Mouse (Mus musculus) layer of hippocampus, postnatal 10 days (tissue): ENCODE results near the gene Csn3. TPM values are rescaled to one million over a fixed set of nuclear protein-coding genes. Genes with fewer than 3 reads are reported as not detected.

Experiments used
- DNase-seq, 2 experiments: peaks; one replicate each; pipeline ENCODE4 v3.0.0; 2021; ENCODE audit warnings: low spot score in 2 of 2
- long read RNA-seq: library from polyadenylated mRNA; stranded (forward); transcript quantifications from one replicate; pipeline ENCODE4 v2.0.0, GENCODE M21; 2023
- total RNA-seq, 2 experiments: library from RNA; stranded (reverse); gene quantifications; 2 replicates each; pipeline ENCODE4 v1.2.3; 2021

Gene Csn3
- total RNA-seq = not detected
- long read RNA-seq = 0 reads

GRCm38 (mm10) chr5:87925372-87925771 is at the start of gene Csn3:
Gene Csn3, plus strand, starts transcription at chr5:87925579.
- no peak for DNase-seq

DNA sequence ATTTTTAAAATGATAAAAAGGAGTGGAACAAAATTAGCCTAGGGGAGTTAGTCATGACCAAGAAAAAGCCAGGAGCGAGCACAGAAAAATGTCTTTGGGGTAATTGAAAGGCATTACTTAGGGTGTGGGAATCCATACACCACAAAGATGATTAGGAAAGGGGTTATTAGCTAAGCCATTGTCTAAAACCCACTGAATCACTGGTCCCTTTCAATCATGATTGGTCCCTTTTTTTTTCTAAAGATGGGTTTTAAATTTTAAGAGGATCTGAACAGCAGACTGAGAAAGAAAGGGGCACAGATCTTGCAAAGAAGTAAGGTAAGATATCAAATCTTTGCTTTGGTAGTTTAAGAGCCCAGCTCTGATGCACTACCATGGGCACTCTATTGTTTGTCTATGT is 40.6 kb upstream of the Csn3 start, which contains the start of gene Odam:
Gene Odam (plus strand): TSS at position 301 of the 400 bp plus-strand sequence.
- no peak for DNase-seq

DNA sequence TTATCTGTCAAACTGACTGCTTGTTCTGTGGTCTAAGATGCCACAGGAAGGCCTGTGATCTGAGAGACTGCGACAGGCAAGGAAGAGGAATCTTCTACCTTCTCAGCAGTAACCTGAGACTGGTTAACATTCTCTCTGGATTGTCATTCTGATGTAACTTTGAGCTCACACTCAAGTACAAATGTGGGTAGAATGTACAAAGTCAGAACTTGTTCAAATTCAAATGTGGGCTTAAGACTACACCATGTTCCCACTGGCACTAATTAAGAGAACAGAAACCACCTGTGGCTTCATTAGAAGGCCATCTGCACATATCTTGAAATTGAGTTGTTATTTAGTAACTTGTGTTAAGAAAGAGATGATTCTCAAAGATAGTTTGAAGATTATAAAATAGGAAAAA is 6.2 kb downstream of the Csn3 start:
- DNase-seq = no peak

- no peak for DNase-seq
Observed at GRCm38 (mm10) chr5:87940752-87941151, 15.4 kb downstream of the Csn3 start.

DNA sequence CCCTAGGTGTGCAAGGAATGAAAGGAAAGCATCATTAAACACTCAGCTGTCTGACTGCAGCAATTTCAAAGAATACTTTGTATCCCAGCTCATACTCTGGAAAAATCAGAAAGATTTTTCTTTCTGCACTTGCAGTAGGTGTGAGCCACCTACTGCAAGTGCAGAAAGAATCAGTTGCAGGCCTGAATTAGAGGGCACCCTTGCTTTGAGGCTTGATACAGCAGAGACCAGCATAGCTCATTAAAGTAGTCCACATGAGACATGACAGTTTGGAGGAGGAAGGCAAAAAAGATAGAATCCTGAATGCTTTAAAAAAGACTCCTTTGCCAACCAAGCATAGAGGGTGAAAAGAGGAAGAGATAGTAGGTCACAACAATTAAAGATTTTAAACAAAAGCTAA is 17.1 kb downstream of the Csn3 start:
- no peak for DNase-seq

DNA sequence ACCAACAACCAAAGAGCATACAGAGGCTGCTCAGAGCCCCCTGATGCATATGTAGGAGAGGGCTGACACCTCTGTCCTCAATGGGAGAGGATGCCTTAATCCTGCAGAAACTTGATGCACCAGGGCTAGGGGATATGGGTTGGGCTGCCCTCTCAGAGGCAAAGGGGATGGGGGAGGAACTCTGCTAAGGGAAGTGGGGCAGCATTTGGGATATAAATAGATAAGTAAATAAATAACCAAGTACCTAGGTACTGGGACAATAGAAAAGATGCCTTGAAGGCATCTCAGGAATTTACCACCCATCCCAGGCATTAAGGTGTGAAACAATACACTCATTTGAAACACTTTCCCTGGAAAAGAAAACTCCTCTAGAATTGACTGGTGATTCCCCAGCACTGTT is 26.5 kb downstream of the Csn3 start:
- DNase-seq = no peak

- DNase-seq = no peak
Observed at GRCm38 (mm10) chr5:87969201-87969600, 43.8 kb downstream of the Csn3 start, which contains the start of the genes 2310003L06Rik and Gm28434. Gene 2310003L06Rik, plus strand, starts transcription at chr5:87969459. Gene Gm28434, plus strand, starts transcription at chr5:87969517.

DNA sequence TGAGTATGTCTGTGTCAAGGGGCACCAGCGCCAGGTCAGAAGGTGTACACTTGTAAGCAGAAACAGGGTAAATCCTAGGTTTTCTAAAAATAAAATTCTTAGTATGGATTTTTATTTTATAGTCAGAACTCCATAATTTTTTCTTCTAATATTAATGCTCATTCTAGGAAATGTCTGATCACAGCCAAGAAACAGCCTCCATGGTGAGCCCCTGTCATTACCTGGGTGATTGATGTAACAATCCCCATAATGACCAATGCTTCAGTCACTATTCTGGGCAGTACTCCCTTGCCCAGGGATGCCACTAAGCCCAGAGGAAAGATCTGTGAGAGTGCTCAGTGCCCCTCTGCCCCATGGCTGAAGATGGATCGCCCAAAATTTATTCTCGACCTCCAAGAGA is 53.8 kb downstream of the Csn3 start, which contains the start of gene Cabs1:
Gene Cabs1 (plus strand): TSS at position 301 of the 400 bp plus-strand sequence.
- DNase-seq = no peak

Other genes with a start within 250 kb of the Csn3 start
- gene Csn2, start 225.9 kb upstream of the Csn3 start, total RNA-seq = not detected
- gene Csn1s2a, start 151.0 kb upstream of the Csn3 start, total RNA-seq = not detected
- gene Csn1s2b, start 117.5 kb upstream of the Csn3 start, total RNA-seq = not detected
- gene Prr27, start 99.9 kb upstream of the Csn3 start, total RNA-seq = not detected
- gene Odam, start 40.5 kb upstream of the Csn3 start, total RNA-seq = not detected
- not detected for gene 2310003L06Rik, start 43.9 kb downstream of the Csn3 start, total RNA-seq
- gene Gm28434, start 43.9 kb downstream of the Csn3 start, total RNA-seq = not detected
- gene Cabs1, start 53.9 kb downstream of the Csn3 start, total RNA-seq = not detected
- gene Smr3a, start 77.0 kb downstream of the Csn3 start, total RNA-seq = not detected
- gene Smr2, start 161.0 kb downstream of the Csn3 start, total RNA-seq = not detected
- not detected for gene Gm11116, start 186.0 kb downstream of the Csn3 start, total RNA-seq
- gene Gm11115, start 228.5 kb downstream of the Csn3 start, total RNA-seq = not detected